Mouse (Mus musculus): Measurements from ENCODE around the gene Rpl36a-ps1. TPM values are rescaled to one million over a fixed set of nuclear protein-coding genes. Genes with fewer than 3 reads are reported as not detected.

The Rpl36a-ps1 gene
- polyA plus RNA-seq, 1 experiment from 2014 or later, result 2.0 TPM

- Histone ChIP-seq H3K36me3 (ENCODE audit: control insufficient read depth, insufficient read depth, low read length) (no peaks in the 10 kb centered on the region), H3K27me3 (replicated peaks; ENCODE audit: control insufficient read depth, insufficient read depth, low read length) (no peaks in the 10 kb centered on the region), H3K4me3 (ENCODE audit: low read depth, low read length) (no peak overlapping the region), H3K27ac (ENCODE audit: low read depth, low read length) (no peak overlapping the region), H3K4me2 (ENCODE audit: low read length) (no peak overlapping the region), H3K9ac (ENCODE audit: low read length) (no peak overlapping the region), H3K4me1 (ENCODE audit: control insufficient read depth, insufficient read depth, low read length) (no peaks in the 10 kb centered on the region), H3K9me3 (replicated peaks; ENCODE audit: control insufficient read depth, low read length) (no peaks in the 10 kb centered on the region)
- 40% methylated on average over 3 of the region's 3 CpGs for WGBS
- ATAC-seq, result no peak
- no peak for DNase-seq (ENCODE audit: low spot score)
These were observed 4.3 kb downstream of the Rpl36a-ps1 start for GRCm38 (mm10) chr14:98989818-98990217.

- H3K4me2 ChIP-seq (ENCODE audit: low read length), result no peak overlapping the region
- no peak overlapping the region for H3K9ac ChIP-seq (ENCODE audit: low read length)
- DNase-seq (ENCODE audit: low spot score) (no peak), ATAC-seq (no peak)
- H3K36me3 ChIP-seq (ENCODE audit: control insufficient read depth, insufficient read depth, low read length), result no peaks in the 10 kb centered on the region
- no peak overlapping the region for H3K4me3 ChIP-seq (ENCODE audit: low read depth, low read length)
- H3K27me3 ChIP-seq (replicated peaks; ENCODE audit: control insufficient read depth, insufficient read depth, low read length), result no peaks in the 10 kb centered on the region
- no peaks in the 10 kb centered on the region for H3K9me3 ChIP-seq (replicated peaks; ENCODE audit: control insufficient read depth, low read length)
- 13% methylated on average over 4 of the region's 4 CpGs for WGBS
- H3K27ac ChIP-seq (ENCODE audit: low read depth, low read length), result no peak overlapping the region
- H3K4me1 ChIP-seq (ENCODE audit: control insufficient read depth, insufficient read depth, low read length), result no peaks in the 10 kb centered on the region
These were observed 22.2 kb downstream of the Rpl36a-ps1 start for GRCm38 (mm10) chr14:98971921-98972320.

GRCm38 (mm10) chr14:98958978-98959658, 35.0 kb downstream of the Rpl36a-ps1 start:
- Histone ChIP-seq H3K4me2 (ENCODE audit: low read length) (no peak overlapping the region), H3K4me1 (ENCODE audit: control insufficient read depth, insufficient read depth, low read length) (0 out of 2 replicates have a peak, but pooled peaks cover 2% of the 10 kb centered on the region), H3K27ac (ENCODE audit: low read depth, low read length) (no peak overlapping the region), H3K9ac (ENCODE audit: low read length) (no peak overlapping the region), H3K9me3 (replicated peaks; ENCODE audit: control insufficient read depth, low read length) (no peaks in the 10 kb centered on the region), H3K27me3 (replicated peaks; ENCODE audit: control insufficient read depth, insufficient read depth, low read length) (no peaks in the 10 kb centered on the region), H3K4me3 (ENCODE audit: low read depth, low read length) (no peak overlapping the region), H3K36me3 (ENCODE audit: control insufficient read depth, insufficient read depth, low read length) (no peaks in the 10 kb centered on the region)
- WGBS, result 68% methylated on average over 17 of the region's 17 CpGs
- ATAC-seq (peak; percentile 61; the same call in 1 of the 2 replicates), DNase-seq (ENCODE audit: low spot score) (peak; percentile 52)

- Histone ChIP-seq H3K9ac (ENCODE audit: low read length) (no peak overlapping the region), H3K27me3 (replicated peaks; ENCODE audit: control insufficient read depth, insufficient read depth, low read length) (no peaks in the 10 kb centered on the region), H3K9me3 (replicated peaks; ENCODE audit: control insufficient read depth, low read length) (no peaks in the 10 kb centered on the region), H3K4me3 (ENCODE audit: low read depth, low read length) (no peak overlapping the region), H3K4me1 (ENCODE audit: control insufficient read depth, insufficient read depth, low read length) (0 out of 2 replicates have a peak, but pooled peaks cover 2% of the 10 kb centered on the region), H3K36me3 (ENCODE audit: control insufficient read depth, insufficient read depth, low read length) (no peaks in the 10 kb centered on the region), H3K27ac (ENCODE audit: low read depth, low read length) (no peak overlapping the region), H3K4me2 (ENCODE audit: low read length) (no peak overlapping the region)
- DNase-seq (ENCODE audit: low spot score), result no peak
- 93% methylated on average over 9 of the region's 9 CpGs for WGBS
- no peak for ATAC-seq
These were observed 37.3 kb downstream of the Rpl36a-ps1 start for GRCm38 (mm10) chr14:98956788-98957187.

GRCm38 (mm10) chr14:98952441-98952840, 41.7 kb downstream of the Rpl36a-ps1 start:
- Histone ChIP-seq H3K27me3 (replicated peaks; ENCODE audit: control insufficient read depth, insufficient read depth, low read length) (no peaks in the 10 kb centered on the region), H3K9ac (ENCODE audit: low read length) (no peak overlapping the region), H3K27ac (ENCODE audit: low read depth, low read length) (no peak overlapping the region), H3K9me3 (replicated peaks; ENCODE audit: control insufficient read depth, low read length) (no peaks in the 10 kb centered on the region), H3K4me3 (ENCODE audit: low read depth, low read length) (no peak overlapping the region), H3K4me1 (ENCODE audit: control insufficient read depth, insufficient read depth, low read length) (no peaks in the 10 kb centered on the region), H3K36me3 (ENCODE audit: control insufficient read depth, insufficient read depth, low read length) (no peaks in the 10 kb centered on the region), H3K4me2 (ENCODE audit: low read length) (no peak overlapping the region)
- ATAC-seq (no peak), DNase-seq (ENCODE audit: low spot score) (no peak)
- 86% methylated on average over 7 of the region's 7 CpGs for WGBS

GRCm38 (mm10) chr14:98951626-98952290, 42.4 kb downstream of the Rpl36a-ps1 start:
- 51% methylated on average over 4 of the region's 4 CpGs for WGBS
- no peak overlapping the region for H3K9ac ChIP-seq (ENCODE audit: low read length)
- peak; percentile 34 for DNase-seq (ENCODE audit: low spot score)
- no peaks in the 10 kb centered on the region for H3K9me3 ChIP-seq (replicated peaks; ENCODE audit: control insufficient read depth, low read length)
- no peak overlapping the region for H3K27ac ChIP-seq (ENCODE audit: low read depth, low read length)
- no peaks in the 10 kb centered on the region for H3K36me3 ChIP-seq (ENCODE audit: control insufficient read depth, insufficient read depth, low read length)
- H3K4me2 ChIP-seq (ENCODE audit: low read length), result no peak overlapping the region
- H3K4me1 ChIP-seq (ENCODE audit: control insufficient read depth, insufficient read depth, low read length), result no peaks in the 10 kb centered on the region
- H3K4me3 ChIP-seq (ENCODE audit: low read depth, low read length), result no peak overlapping the region
- ATAC-seq, result no peak
- no peaks in the 10 kb centered on the region for H3K27me3 ChIP-seq (replicated peaks; ENCODE audit: control insufficient read depth, insufficient read depth, low read length)

Other genes with a start within 250 kb of the Rpl36a-ps1 start
- 68.4 and 76.9 TPM in 2 replicates for gene Mzt1, start 51.8 kb upstream of the Rpl36a-ps1 start, polyA plus RNA-seq (2014; fragmentation: Nextera tagmentation; extraction: Ambion mirVana)
- gene Bora, start 51.9 kb upstream of the Rpl36a-ps1 start, polyA plus RNA-seq (2014; fragmentation: Nextera tagmentation; extraction: Ambion mirVana), result 19.4 and 21.1 TPM in 2 replicates
- 20.2 and 21.1 TPM in 2 replicates for gene Pibf1, start 105.1 kb upstream of the Rpl36a-ps1 start, polyA plus RNA-seq (2014; fragmentation: Nextera tagmentation; extraction: Ambion mirVana)
- 27.1 and 28.2 TPM in 2 replicates for gene Dis3, start 105.5 kb upstream of the Rpl36a-ps1 start, polyA plus RNA-seq (2014; fragmentation: Nextera tagmentation; extraction: Ambion mirVana)